Mouse (Mus musculus) erythroblast, embryonic 14.5 days (primary cell): ENCODE results near the gene Ptov1. TPM values are rescaled to one million over a fixed set of nuclear protein-coding genes. Genes with fewer than 3 reads are reported as not detected.

ENCODE experiments used
- H3K27me3 ChIP-seq: 2 replicates; pipeline ENCODE4 v1.6.1; 2012; ENCODE audit warnings: inconsistent platforms; ENCODE audit not compliant: control insufficient read depth
- H3K36me3 ChIP-seq: 2 replicates; pipeline ENCODE4 v1.6.1; 2012; ENCODE audit warnings: mild to moderate bottlenecking, inconsistent platforms; ENCODE audit not compliant: control insufficient read depth
- H3K4me1 ChIP-seq: 2 replicates; pipeline ENCODE4 v1.6.1; 2012; ENCODE audit warnings: inconsistent platforms; ENCODE audit not compliant: control insufficient read depth
- H3K4me3 ChIP-seq: replicated peaks from 2 replicates; pipeline ENCODE3; 2012; ENCODE audit warnings: moderate library complexity, mild to moderate bottlenecking, inconsistent platforms
- H3K9me3 ChIP-seq: 2 replicates; pipeline ENCODE4 v1.6.1; 2012; ENCODE audit warnings: low read length, inconsistent platforms, mixed read lengths; ENCODE audit not compliant: control insufficient read depth
- GATA1 ChIP-seq: IDR thresholded peaks from 2 replicates; pipeline ENCODE4 v1.6.1; 2012; ENCODE audit warnings: low read length, inconsistent platforms, mixed read lengths
- TAL1 ChIP-seq: IDR thresholded peaks from 3 replicates; pipeline ENCODE4 v1.6.1; 2012; ENCODE audit warnings: low read length, inconsistent platforms, mixed read lengths
- polyA plus RNA-seq: library from polyadenylated mRNA; stranded (reverse); fragments of >175 nt; gene quantifications from 2 replicates; pipeline ENCODE4 v1.2.3, GENCODE M21; 2012

Gene Ptov1
- polyA plus RNA-seq, 1 experiment = 7.3 TPM

DNA sequence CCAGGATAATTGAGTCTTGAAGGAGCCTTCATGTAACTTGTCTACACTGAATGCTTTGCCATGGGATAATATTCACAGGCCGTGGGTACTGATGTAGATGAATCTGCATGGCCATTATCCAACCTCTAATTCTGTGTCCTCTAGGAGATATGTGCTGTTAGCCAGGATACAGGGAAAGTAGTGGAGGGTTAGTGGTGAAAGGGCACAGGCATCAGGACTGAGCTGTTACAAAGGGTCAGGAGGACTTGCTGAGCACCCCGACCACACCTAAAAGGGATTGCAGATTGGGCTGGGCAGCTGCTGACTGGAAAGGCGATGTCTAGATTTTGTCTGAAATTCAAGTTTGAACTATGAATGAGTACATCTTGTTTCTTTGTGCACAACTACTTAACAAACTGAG lies 49.1 kb downstream of the Ptov1 start:
- Histone ChIP-seq H3K4me1 (peaks cover 87% of the 10 kb centered on the region), H3K36me3 (peaks cover 74% of the 10 kb centered on the region), H3K4me3 (no peak overlapping the region), H3K9me3 (no peaks in the 10 kb centered on the region), H3K27me3 (no peaks in the 10 kb centered on the region)
- TF ChIP-seq GATA1 (no peak), TAL1 (no peak)

DNA sequence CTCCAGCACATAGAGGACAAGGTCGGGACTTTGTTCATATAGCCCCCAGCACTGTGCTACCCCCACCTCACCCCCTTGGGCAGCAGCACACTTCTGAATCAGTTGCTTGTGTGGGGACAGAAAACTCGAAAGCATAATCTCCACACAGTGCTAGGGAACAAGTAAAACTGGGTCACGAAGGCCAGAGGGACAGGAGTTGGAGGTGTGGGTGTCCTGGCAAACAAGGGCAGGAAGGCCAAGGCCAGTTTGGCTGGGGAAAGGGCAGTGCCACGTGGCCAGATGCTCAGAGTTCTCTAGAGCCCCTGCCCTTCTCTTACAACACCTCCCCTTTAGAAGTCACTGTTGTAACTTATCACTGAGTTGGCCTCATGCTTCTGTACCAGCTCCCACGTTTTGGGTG lies 49.7 kb downstream of the Ptov1 start:
- H3K4me1 ChIP-seq = peaks cover 88% of the 10 kb centered on the region
- no peaks in the 10 kb centered on the region for H3K27me3 ChIP-seq
- no peak overlapping the region for H3K4me3 ChIP-seq
- TF ChIP-seq TAL1 (no peak), GATA1 (no peak)
- H3K36me3 ChIP-seq = peaks cover 69% of the 10 kb centered on the region
- H3K9me3 ChIP-seq = no peaks in the 10 kb centered on the region

DNA sequence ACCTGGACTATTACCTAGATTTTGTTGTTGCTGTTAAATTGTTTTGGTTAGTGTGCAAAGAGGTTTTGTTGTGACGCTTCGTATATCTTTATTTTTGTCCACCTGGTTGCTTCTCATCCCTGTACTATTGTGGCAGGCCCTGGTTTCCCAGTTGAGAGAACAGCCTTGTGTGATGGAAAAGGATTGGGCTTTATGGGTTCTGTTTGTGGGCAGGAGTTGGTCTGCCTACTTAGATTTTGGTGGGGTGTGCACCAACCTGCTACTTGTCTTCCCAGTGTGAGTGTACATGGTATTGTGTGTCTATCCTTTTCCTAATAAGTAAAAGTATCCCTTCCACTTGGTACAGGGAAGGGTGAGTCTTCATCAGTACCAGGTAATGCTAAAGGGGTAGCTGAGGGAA lies 50.2 kb downstream of the Ptov1 start:
- TF ChIP-seq TAL1 (no peak), GATA1 (no peak)
- Histone ChIP-seq H3K27me3 (no peaks in the 10 kb centered on the region), H3K4me3 (peak overlapping the region; percentile 95), H3K4me1 (peaks cover 88% of the 10 kb centered on the region), H3K9me3 (no peaks in the 10 kb centered on the region), H3K36me3 (peaks cover 68% of the 10 kb centered on the region)

DNA sequence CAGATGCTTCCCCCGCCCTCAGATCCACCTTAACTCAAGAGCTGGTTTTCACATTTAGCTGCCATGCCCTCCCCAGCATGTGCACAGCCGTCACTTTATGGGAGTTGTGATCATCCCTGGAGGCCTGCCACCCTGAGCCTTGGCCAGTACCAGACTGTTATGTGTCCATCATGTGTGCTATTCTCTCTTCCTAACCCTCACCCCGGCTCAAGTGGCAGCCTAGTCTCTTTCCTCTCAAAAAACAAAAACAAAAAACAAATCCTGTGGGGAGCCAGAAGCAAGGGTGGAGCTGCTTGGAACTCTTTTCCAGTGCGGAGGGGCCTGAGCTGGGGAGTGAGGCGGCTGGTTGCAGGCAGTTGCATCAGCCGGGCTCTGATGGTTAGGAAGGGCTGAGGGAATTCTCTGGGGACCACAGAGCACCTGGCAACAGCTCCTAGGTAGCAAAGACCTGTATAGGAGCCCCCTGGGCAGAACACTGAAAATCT lies 50.8 kb downstream of the Ptov1 start:
- TF ChIP-seq TAL1 = no peak
- no peak for TF ChIP-seq GATA1
- Histone ChIP-seq H3K36me3 (peaks cover 70% of the 10 kb centered on the region), H3K9me3 (no peaks in the 10 kb centered on the region), H3K27me3 (no peaks in the 10 kb centered on the region), H3K4me1 (peaks cover 87% of the 10 kb centered on the region), H3K4me3 (peak overlapping the region; percentile 95)

DNA sequence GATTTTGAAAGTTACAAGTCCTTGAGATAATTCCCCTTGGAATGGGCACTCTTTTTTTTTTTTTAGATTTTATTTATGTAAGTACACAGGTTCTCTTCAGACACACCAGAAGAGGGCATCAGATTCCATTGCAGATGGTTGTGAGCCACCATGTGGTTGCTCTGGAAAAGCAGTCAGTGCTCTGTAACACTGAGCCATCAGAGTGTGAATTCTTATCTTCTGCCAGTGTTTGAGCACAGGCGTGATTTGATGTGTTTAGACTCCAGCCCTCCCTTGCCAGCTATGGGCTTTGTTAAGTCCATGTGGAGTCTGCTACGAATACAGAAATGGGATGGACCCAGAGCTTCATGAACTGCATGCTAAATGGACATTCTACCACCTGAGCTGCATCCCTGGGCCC lies 51.4 kb downstream of the Ptov1 start:
- Histone ChIP-seq H3K27me3 (no peaks in the 10 kb centered on the region), H3K36me3 (peaks cover 68% of the 10 kb centered on the region), H3K4me3 (peak overlapping the region; percentile 95), H3K4me1 (peaks cover 80% of the 10 kb centered on the region), H3K9me3 (no peaks in the 10 kb centered on the region)
- no peak for TF ChIP-seq TAL1
- 0 out of 2 replicates have a peak, but pooled peaks have one; percentile 7 for TF ChIP-seq GATA1

DNA sequence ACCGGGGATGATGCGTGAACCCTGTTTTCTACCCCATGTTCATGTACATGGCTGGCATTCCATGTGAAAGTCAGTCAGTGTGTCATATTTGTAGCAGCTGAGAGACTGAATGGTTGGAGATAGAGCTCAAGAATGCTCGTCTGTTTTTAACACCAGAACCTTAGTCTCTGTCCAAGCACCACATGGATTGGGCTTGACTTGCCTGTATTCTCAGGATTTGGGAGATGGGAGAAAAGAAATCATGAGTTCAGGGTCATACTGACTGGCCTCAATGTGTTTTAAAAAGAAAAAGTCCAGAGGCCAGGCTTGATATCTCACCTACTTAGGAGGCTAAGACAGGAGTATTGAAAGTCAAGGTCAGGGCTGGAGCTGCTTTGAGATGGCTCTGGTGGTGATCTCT lies 52.1 kb downstream of the Ptov1 start:
- Histone ChIP-seq H3K9me3 (no peaks in the 10 kb centered on the region), H3K4me3 (peak overlapping the region; percentile 95), H3K36me3 (peaks cover 68% of the 10 kb centered on the region), H3K4me1 (peaks cover 76% of the 10 kb centered on the region), H3K27me3 (no peaks in the 10 kb centered on the region)
- TF ChIP-seq TAL1 = no peak
- no peak for TF ChIP-seq GATA1

DNA sequence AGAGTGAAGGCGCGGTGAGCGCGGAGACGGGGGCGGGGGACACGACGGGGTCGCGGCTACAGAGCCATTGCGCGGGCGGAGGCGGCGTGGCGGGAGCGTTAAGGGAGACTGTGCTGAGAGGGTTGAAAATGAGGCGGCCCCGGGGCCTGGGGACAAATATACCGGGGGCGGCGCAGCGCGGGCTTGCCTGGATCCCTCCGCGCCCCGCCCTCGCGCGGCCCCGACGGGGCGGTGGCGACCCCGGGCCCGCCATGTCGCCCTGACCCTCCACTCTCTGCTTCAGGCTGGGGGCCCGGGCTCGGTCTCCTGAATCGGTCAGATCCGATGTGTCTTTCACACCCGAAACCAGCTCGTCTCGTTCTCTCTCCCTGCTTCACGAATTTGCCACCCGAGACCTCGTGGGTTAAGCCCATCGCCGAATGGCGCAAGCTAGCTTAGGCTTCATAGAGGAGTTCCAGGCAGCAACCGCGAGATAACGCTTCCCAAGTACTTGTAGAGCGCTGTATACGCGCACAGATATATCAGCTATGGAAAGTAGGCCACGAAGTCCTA lies 53.0 kb downstream of the Ptov1 start, which contains the start of gene Atf5:
Gene Atf5 (minus strand): TSS at position 189 of the 552 bp plus-strand sequence.
- Histone ChIP-seq H3K27me3 (no peaks in the 10 kb centered on the region), H3K36me3 (peaks cover 69% of the 10 kb centered on the region), H3K4me1 (peaks cover 73% of the 10 kb centered on the region), H3K4me3 (peak within 1 kb of the TSS; percentile 95), H3K9me3 (no peaks in the 10 kb centered on the region)
- 0 out of 2 replicates have a peak, but pooled peaks have one; percentile 9 for TF ChIP-seq GATA1
- no peak for TF ChIP-seq TAL1

DNA sequence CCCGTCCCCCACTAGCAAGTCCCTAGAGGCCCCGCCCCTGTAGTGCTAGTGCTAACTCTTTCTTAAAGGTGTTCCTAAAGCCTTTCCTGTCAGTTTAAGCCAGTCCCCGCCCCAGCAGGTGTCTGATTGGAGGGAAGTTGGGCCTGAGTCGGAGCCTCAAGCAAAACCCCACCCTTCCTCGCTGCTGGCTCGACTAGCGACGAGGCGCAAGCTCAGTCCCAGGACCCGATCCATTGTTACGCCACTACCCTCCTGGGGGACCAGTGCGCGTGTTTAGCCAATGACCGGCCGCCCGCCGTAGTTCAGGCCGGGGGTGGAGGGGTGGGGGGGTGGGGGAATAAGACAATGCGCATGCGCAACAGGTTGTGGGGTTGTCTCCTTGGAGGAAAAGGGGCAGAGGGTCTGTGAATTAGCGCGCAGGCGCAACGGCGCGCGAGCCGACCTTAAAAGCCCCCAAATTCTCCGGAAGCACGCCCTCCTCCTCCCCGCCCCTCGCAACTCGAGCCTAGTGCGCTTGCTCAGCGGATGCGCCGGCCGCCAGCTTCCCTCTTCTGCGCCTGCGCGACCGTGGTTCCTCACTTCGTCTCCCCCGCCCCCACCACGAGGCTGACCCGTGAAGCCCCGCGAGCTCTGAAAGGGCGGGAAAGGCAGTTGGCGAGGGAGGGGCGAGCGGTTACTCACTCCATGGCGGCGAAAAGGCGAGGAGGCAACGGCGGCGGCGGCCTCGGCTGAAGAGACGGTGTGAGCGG lies 53.7 kb downstream of the Ptov1 start, which contains the start of the genes Nup62 and Il4i1:
Gene Nup62 (plus strand): TSS at position 368 of the 749 bp plus-strand sequence.
Gene Il4i1 (plus strand): TSS at position 667 of the 749 bp plus-strand sequence.
- H3K4me3 ChIP-seq = peak within 1 kb of the TSS; percentile 95
- TF ChIP-seq GATA1 (no peak), TAL1 (no peak)
- H3K4me1 ChIP-seq = peaks cover 70% of the 10 kb centered on the region
- H3K9me3 ChIP-seq = no peaks in the 10 kb centered on the region
- peaks cover 69% of the 10 kb centered on the region for H3K36me3 ChIP-seq
- H3K27me3 ChIP-seq = no peaks in the 10 kb centered on the region

DNA sequence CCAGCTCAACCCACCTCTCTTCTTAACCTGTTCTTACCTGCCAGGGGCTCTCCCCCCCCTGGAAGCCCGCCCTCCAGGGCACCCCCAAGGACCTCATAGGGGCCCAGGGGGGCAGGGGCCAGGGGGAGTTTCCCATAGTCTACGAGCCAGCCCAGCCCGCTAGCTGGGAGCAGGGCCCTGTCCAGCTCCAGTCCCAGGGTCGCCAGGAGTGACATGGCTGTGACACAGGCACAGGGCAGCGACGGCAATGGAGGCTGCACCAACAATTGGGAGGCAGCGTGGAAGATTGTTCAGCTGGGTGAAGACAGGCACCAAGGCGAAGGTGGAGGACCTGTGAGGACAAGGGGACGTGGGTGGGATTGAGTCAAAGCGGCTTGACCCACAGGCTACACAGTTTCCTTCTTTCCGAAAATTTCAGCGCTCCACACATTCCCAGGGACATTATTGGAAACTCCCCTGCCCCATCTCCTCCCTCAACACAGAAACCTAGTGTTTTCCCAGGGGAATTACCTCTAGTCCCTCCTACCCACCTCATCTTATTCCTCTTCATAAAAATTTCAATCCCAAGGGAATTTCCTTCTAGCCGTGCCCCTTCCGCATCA lies 54.5 kb downstream of the Ptov1 start:
- TF ChIP-seq TAL1 (no peak), GATA1 (no peak)
- H3K36me3 ChIP-seq = peaks cover 61% of the 10 kb centered on the region
- H3K9me3 ChIP-seq = no peaks in the 10 kb centered on the region
- H3K4me3 ChIP-seq = peak overlapping the region; percentile 95
- H3K4me1 ChIP-seq = peaks cover 62% of the 10 kb centered on the region
- no peaks in the 10 kb centered on the region for H3K27me3 ChIP-seq
